Mouse (Mus musculus): ENCODE data around the gene Mrps2.
"Not testable (repeated sequence)": the region's sequence is repeated elsewhere in the genome, so short reads cannot be mapped to it uniquely, and the experiment has no call there.

Gene Mrps2

DNA sequence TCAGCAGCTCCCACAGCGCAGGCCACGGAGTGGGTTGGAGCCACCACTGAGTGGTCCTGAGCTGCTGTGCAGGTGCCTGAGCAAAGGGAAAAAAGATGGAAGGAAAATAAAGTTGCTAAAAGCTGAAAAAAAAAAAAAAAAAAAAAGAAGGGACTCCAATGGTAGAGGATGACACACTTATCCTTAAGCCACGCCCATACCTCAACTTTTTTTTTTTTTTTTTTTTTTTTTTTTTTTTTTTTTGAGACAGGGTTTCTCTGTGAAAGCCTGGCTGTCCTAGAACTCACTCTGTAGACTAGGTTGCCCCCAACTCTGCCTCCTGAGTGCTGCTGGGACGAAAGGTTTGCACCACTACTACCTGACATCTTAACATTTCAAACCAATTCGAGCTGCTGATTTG is 10.1 kb downstream of the Mrps2 start:
- DNase-seq = not testable (repeated sequence)

DNA sequence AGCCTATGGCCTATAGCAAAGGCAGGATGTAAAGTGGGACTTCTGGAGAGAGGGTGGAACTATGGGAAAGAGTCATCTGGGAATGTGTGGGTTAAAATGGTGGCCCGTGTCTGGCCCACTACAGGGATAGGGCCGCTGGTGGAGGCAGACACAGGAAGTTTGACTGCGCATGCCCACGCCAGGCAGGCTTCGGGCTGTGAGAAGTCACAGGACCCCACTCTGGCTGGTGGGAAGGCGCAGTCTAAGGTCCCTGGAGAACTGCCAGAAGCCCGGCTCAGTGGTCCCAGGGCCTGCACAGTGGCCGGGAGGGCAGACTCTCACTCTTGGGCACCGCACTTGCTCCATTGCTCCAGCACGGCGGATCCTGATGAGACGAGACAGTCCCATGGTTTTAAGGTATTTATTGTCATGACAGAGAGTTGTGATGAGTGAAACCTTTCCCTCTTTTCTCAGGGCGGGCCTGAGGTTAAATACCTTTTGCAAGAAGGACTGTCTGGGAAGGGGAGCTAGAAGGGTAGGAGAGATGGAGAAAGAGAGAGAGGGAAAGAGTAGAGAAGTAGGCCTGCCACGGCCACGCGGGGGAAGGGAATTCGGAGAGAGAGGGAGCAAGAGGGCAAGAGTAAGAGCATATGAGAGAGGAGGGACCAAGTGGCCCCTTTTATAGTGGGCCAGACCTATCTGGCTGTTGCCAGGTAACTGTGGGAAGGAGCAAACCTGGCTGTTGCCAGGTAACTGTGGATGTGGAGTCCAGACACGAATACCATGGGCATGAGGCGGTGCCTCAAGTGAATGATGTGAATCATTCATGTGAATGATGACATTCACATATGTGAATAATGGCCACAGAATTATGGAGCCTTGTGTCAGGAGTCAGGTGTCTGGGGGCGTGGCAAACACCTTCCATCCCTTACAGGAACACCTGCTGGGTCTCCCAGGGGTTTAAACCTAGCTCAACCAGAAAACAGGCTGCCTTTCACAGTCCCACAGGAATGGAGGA is 11.6 kb downstream of the Mrps2 start:
- no peak for DNase-seq

- DNase-seq = no peak
Observed at GRCm38 (mm10) chr2:28483861-28484260, 16.0 kb downstream of the Mrps2 start.

- DNase-seq = no peak
Observed at GRCm38 (mm10) chr2:28494521-28494920, 26.7 kb downstream of the Mrps2 start.

GRCm38 (mm10) chr2:28495207-28495756 is 27.4 kb downstream of the Mrps2 start:
- DNase-seq = peak in 1 of 2 experiments; percentile 5

- DNase-seq = no peak
Observed at GRCm38 (mm10) chr2:28495801-28496595, 28.1 kb downstream of the Mrps2 start.

- no peak for DNase-seq
Observed at GRCm38 (mm10) chr2:28496671-28497070, 28.8 kb downstream of the Mrps2 start, which contains the start of gene Gbgt1. TSS of gene Gbgt1 (plus strand) at chr2:28496891.

- DNase-seq = no peak
Observed at GRCm38 (mm10) chr2:28497561-28497960, 29.7 kb downstream of the Mrps2 start.

GRCm38 (mm10) chr2:28498431-28498830 is 30.6 kb downstream of the Mrps2 start:
- DNase-seq = no peak

DNA sequence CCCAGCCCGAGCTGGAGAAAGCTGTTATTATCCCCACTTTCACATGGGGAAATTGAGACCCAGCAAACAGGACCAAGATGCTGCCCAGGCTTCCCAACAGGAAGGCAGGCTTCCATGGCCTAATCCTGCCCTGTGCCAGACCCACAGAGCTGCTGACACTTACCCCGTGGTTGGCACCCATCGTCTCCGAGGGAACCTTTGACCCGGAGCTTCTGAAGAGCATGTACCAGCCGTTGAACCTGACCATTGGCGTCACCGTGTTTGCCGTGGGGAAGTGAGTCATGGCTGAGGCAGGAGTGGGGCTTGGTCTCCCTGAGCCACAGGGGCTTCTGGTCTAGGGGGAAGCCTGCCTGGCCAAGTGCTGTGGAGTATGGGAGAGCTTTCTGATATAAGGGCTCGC is 35.1 kb downstream of the Mrps2 start:
- DNase-seq = no peak

- no peak for DNase-seq
Observed at GRCm38 (mm10) chr2:28504676-28505075, 36.8 kb downstream of the Mrps2 start.

GRCm38 (mm10) chr2:28505795-28506194 is 37.9 kb downstream of the Mrps2 start, which contains the start of gene Gm10134:
TSS of gene Gm10134 (plus strand) at chr2:28506095.
- DNase-seq = no peak

DNA sequence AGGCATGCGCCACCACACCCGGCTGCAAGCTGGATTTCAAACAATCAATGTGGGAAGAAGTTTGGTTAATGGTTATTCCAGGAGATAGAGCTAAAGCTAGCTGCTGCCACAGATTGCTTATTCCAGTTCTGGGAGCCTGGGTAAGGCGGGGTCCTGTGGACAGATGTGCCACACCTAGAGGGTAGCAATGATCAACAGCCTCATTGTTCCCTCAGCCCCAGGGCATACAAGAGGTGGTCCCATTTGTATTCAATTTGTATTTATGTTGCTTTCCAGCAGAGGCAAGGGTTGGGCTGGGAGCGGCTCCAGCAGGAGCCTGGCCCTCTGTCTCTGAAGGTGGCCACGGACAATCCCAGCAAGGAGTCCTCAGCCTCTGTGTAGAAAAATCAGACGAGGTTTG is 38.4 kb downstream of the Mrps2 start:
- DNase-seq = no peak

DNA sequence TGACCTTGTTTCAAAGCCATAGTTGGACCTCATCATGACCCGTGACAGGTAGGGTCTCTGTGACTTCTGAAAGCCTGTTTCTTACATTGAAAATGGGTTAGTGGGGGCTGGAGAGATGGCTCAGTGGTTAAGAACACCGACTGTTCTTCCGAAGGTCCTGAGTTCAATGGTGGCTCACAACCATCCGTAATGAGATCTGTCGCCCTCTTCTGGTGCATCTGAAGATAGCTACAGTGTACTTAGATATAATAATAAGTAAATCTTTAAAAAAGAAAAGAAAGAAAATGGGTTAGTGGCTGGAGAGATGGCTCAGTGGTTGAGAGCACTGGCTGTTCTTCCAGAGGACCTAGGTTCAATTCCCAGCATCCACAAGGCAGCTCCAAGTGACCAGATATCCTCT is 43.7 kb downstream of the Mrps2 start:
- not testable (repeated sequence) for DNase-seq

- peak; percentile 75 to 85 for DNase-seq
Observed at GRCm38 (mm10) chr2:28512798-28513401, 45.0 kb downstream of the Mrps2 start, which contains the start of gene Ralgds. TSS of gene Ralgds (plus strand) at chr2:28513125.

GRCm38 (mm10) chr2:28513431-28514370 is 45.8 kb downstream of the Mrps2 start:
- DNase-seq = peak; percentile 43 to 56

- DNase-seq = peak; percentile 91 to 94
Observed at GRCm38 (mm10) chr2:28514489-28514888, 46.6 kb downstream of the Mrps2 start.

GRCm38 (mm10) chr2:28517206-28517909 is 49.5 kb downstream of the Mrps2 start:
- DNase-seq = peak; percentile 81 to 83

GRCm38 (mm10) chr2:28518231-28518630 is 50.4 kb downstream of the Mrps2 start:
- DNase-seq = no peak

GRCm38 (mm10) chr2:28520581-28520980 is 52.7 kb downstream of the Mrps2 start:
- DNase-seq = peak; percentile 66 to 75
